Mouse (Mus musculus) heart, adult 2 months (tissue): ENCODE results near the gene Vps35l.

Source experiments
- CTCF ChIP-seq: fragments of 200-600 bp; IDR thresholded peaks from 2 replicates; pipeline ENCODE4 v1.8.1; 2022; ENCODE audit warnings: antibody characterized with exemption, mild to moderate bottlenecking, moderate library complexity
- POLR2A ChIP-seq: fragments of 200-500 bp; IDR thresholded peaks from 2 replicates; pipeline ENCODE4 v1.6.1; 2011; ENCODE audit warnings: mild to moderate bottlenecking, low read depth, low read length, control low read depth; ENCODE audit not compliant: insufficient read depth

- TF ChIP-seq POLR2A: no peak
- TF ChIP-seq CTCF: no peak
These were observed 106.3 kb downstream of the Vps35l start for GRCm38 (mm10) chr7:118846329-118846728.
